In genomic region chr7:91389272-91389671, GRCm38 (mm10) we compare ENCODE assay signal across 29 mouse cellular contexts.
DNase-seq lines count a peak whose midpoint lies in the region; ATAC-seq and TF ChIP-seq lines count a peak whose summit lies in the region.
"Had no signal": no experiment of that assay in that cellular context is flagged by ENCODE, and none has a peak within 500 bp of the region (broad histone marks: within the 10 kb centered on the region; RNA-seq: fewer than 3 reads in every experiment).

No protein-coding gene starts in this region.

- no peaks in the 10 kb centered on the region for H3K36me3 ChIP-seq in kidney, embryonic 14.5 days (ENCODE audit: control insufficient read depth, insufficient read depth, low read length)
- H3K36me3 ChIP-seq: hindbrain, embryonic 10.5 days; hindbrain, embryonic 15.5 days; kidney, embryonic 15.5 days; neural tube, embryonic 12.5 days; stomach, embryonic 15.5 days had no signal

- peak overlapping the region; percentile 38 for H3K27ac ChIP-seq in left cerebral cortex, adult 2 months
- peak overlapping the region; percentile 20; the same call in 1 of the 2 replicates for H3K27ac ChIP-seq in olfactory bulb, adult 2 months (ENCODE audit: insufficient read depth, low read depth, low read length)
- H3K27ac ChIP-seq in kidney, embryonic 14.5 days (ENCODE audit: low read depth, low read length) = no peak overlapping the region
- H3K27ac ChIP-seq: hindbrain, embryonic 10.5 days; hindbrain, embryonic 15.5 days; kidney, embryonic 15.5 days; liver, embryonic 14.5 days; macrophage; neural tube, embryonic 12.5 days; stomach, embryonic 15.5 days had no signal

- H3K4me3 ChIP-seq in left cerebral cortex, adult 2 months = no peak overlapping the region
- H3K4me3 ChIP-seq in olfactory bulb, adult 2 months (ENCODE audit: insufficient read depth, low read depth, low read length) = no peak overlapping the region
- no peak overlapping the region for H3K4me3 ChIP-seq in kidney, embryonic 14.5 days (ENCODE audit: low read length)
- H3K4me3 ChIP-seq: erythroblast, embryonic 14.5 days; hindbrain, embryonic 10.5 days; hindbrain, embryonic 15.5 days; kidney, embryonic 15.5 days; myocyte; neural tube, embryonic 12.5 days; stomach, embryonic 15.5 days had no signal

- intact Hi-C loops in left cerebral cortex, adult 2 months (cut with DNase I) = loop anchor here (5.0 kb wide), 1 partner anchor 33 kb away; no protein-coding TSS in a partner anchor

- H3K9ac ChIP-seq in kidney, embryonic 14.5 days (ENCODE audit: low read depth, low read length) = no peak overlapping the region
- H3K9ac ChIP-seq: hindbrain, embryonic 15.5 days; kidney, embryonic 15.5 days; liver, embryonic 14.5 days; neural tube, embryonic 12.5 days; stomach, embryonic 15.5 days had no signal

- peak; percentile 36 for DNase-seq in gastrocnemius, adult 18-20 months (ENCODE audit: low spot score)
- no peak for DNase-seq in gastrocnemius, postnatal 10 days
- no peak for DNase-seq in left cerebral cortex, adult 2 months (ENCODE audit: extremely low spot score in 1 of 2, low spot score in 2 of 2)
- no peak for DNase-seq in left cerebral cortex, adult 11 months (ENCODE audit: low spot score)
- DNase-seq in brain, adult 2 months (ENCODE audit: low read depth, low spot score) = peak; percentile 83
- DNase-seq: adrenal gland, postnatal 25 days; B cell, adult 2 months; cerebellum, postnatal 14 days; heart, postnatal 14 days; kidney, adult 11 months; kidney, postnatal 36 days; layer of hippocampus, postnatal 36 days; liver; lung, adult 2 months; lung, postnatal 10 days; thymus, postnatal 25 days had no signal

- WGBS in olfactory bulb, adult 2 months = 75% methylated on average over 5 of the region's 5 CpGs
- WGBS in kidney, embryonic 14.5 days = 86% methylated on average over 5 of the region's 5 CpGs

- H3K4me1 ChIP-seq in olfactory bulb, adult 2 months (ENCODE audit: control insufficient read depth, insufficient read depth, low read length) = no peaks in the 10 kb centered on the region
- no peaks in the 10 kb centered on the region for H3K4me1 ChIP-seq in kidney, embryonic 14.5 days (ENCODE audit: control insufficient read depth, insufficient read depth, low read length)
- H3K4me1 ChIP-seq: hindbrain, embryonic 15.5 days; kidney, embryonic 15.5 days; neural tube, embryonic 12.5 days; stomach, embryonic 15.5 days had no signal

- no peaks in the 10 kb centered on the region for H3K9me3 ChIP-seq in kidney, embryonic 14.5 days (ENCODE audit: control insufficient read depth, low read length)
- H3K9me3 ChIP-seq: hindbrain, embryonic 10.5 days; hindbrain, embryonic 15.5 days; kidney, embryonic 15.5 days; neural tube, embryonic 12.5 days; stomach, embryonic 15.5 days had no signal

- no peak for TF ChIP-seq CTCF in left cerebral cortex, adult 2 months (IDR thresholded peaks at IDR 0.05)
- no peak for TF ChIP-seq CTCF in olfactory bulb, adult 2 months (IDR thresholded peaks at IDR 0.05; ENCODE audit: insufficient read depth, low read depth, low read length)

- H3K4me2 ChIP-seq in kidney, embryonic 14.5 days (replicated peaks; ENCODE audit: low read depth, low read length) = no peak overlapping the region
- H3K4me2 ChIP-seq: hindbrain, embryonic 15.5 days; kidney, embryonic 15.5 days; neural tube, embryonic 12.5 days; stomach, embryonic 15.5 days had no signal

- TF ChIP-seq POLR2A in olfactory bulb, adult 2 months (IDR thresholded peaks at IDR 0.05; ENCODE audit: insufficient read depth, low read depth, low read length) = no peak

- no peak for ATAC-seq in kidney, embryonic 14.5 days (ENCODE audit: low FRiP score, low TSS enrichment)
- ATAC-seq: forebrain, embryonic 16.5 days; inflammation-experienced regulatory T-cells, adult 6 months had no signal

- H3K27me3 ChIP-seq in kidney, embryonic 14.5 days (ENCODE audit: control insufficient read depth, insufficient read depth, low read length) = no peaks in the 10 kb centered on the region
- H3K27me3 ChIP-seq: hindbrain, embryonic 15.5 days; kidney, embryonic 15.5 days; neural tube, embryonic 12.5 days; stomach, embryonic 15.5 days had no signal

Comparison
In these comparisons a context has a peak if more than half of its experiments do, and no peak if none do; other contexts are left out.
1. DNase-seq: peak in gastrocnemius, adult 18-20 months (single experiment) and brain, adult 2 months (single experiment); none in gastrocnemius, postnatal 10 days (single experiment), left cerebral cortex, adult 2 months (0 of 2) and left cerebral cortex, adult 11 months (single experiment).